Mouse (Mus musculus) yolk sac, embryonic 10.5 days (tissue): ENCODE data around the gene Kif16b.

Source experiments
- DNase-seq: peaks from one replicate; pipeline ENCODE4 v3.0.0-alpha.2; 2017; ENCODE audit warnings: low spot score

The Kif16b gene

DNA sequence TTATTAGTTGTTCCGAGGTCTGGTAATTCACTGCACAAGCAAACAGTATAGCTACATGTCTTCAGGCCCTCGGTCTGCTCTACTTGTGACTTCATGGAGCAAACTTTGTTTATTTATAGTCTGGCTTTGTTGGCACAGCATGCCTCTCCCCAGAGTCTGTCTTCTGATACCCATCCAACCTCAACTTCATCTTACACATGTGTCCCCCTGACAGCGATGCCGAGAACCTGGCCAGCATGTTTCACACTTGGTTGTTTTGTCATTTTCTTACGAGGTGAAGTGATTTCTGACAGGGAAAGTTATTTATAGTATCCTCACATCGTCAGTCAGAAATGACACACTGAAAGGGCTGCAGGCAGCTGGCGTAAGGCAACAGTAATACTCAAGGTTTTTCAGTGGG lies 249.7 kb downstream of the Kif16b start:
- DNase-seq = no peak

DNA sequence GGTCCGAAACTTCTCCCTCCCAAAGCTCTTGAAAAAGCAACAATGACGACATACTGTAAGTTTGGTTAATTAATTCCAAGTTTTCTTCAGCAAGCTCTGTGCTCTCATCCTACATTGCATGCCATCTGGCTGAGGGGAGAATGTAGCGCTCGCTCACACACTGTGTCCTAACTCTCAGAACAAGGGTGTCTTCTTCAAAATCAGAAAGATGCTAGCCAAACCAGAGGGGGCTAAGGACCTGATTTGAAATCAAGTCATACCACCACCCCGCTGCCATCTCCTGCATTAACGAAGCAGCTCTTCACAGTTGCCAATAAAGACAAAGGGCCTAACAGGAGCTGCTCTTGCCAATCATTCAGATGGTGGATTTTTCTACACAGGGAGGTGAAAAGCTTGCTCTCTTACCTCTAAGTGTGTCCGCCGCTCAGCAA lies 253.3 kb downstream of the Kif16b start:
- DNase-seq = no peak

DNA sequence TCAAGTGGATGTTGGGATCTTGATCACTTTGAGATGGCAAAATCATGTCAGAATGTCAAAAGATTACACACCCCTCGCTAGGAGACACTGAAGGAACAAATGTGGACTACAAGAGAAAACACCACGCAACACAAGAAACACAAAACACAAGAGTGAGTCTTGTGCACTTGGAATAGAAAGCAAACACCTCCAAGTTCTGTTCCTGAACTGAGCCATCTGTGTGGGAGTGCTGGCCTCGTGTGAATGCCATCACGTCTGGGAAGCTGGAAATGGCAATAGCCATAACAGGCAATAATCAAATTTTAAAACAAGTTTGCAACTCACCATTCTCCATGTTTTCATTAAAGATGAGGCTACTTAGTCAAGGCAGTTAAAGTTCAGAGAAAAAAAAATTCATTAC lies 254.5 kb downstream of the Kif16b start:
- no peak for DNase-seq

DNA sequence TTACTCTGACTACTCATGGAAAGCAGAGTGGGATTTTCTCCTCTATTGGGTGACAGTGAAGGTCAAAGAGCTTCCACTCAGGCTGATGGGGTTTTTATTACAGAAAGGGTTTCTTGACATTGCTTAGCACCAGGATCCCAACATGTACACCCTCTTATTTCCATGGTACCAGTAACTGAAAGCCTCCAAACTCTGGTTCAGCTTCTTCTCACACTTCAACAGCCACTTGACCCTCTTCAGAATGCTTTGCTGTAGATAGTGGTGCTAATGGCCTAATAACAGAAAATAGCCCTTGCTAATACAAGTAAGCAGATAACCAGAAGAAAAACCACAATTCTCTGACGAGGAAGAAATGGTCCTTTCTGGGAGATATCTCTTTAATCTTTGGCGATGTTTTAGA lies 259.6 kb downstream of the Kif16b start:
- no peak for DNase-seq

DNA sequence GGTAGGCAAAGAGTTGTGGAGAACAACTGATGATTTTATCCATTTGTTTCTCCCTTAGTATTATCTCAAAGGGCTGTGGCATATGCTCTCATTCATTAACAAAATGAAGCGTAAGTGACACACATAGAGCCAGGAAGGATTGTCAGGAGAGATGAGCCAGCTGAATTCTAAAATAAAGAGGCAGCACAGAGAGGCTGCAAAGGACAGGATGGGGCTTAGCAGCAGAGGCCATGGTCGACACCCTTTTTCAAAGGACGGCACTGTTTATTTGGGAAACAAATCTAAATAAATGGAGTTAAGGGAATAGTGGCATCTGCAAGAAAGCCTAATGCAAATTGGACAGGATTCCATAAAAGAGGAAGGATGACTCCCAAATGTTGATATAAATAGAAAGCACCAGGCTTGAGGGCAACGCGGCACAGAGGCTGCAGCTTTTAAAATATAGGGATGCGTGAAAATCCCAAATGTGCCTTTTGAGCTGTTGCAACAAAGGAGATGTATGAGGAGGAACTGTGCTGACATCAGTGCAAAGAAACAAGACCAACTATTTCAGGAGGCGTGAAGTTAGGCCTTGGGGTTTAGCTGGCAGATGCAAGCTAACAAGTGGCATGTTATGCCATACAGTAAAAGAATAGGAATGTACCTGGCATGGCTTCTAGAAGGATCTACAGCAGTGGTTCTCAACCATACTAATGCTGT lies 265.6 kb downstream of the Kif16b start:
- no peak for DNase-seq

DNA sequence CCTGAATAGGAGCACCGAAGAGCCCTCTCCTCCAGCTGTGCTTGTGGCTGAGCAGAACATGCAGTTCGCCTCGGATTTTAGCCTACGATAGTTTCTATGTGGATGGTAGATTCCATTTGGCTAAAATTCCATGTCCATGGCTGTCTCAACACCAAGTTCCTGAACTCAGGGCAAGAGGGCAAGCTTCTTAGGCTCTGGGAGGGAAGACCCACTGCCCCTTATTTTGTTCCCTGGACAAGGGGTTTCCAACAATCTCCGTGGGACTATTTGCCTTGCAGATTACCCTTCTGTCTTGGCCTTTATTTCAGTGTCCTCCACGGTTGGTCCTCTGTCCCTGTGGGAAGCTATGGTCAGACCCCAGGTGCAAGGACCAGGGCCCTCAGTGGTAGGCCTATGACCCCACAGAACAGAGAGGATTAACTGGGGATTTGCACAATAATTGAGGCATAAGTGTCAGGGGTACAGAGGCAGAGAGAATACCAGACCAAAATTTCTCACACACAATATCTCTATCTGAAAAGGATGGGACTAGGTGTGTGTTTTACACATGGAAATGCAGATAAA lies 267.3 kb downstream of the Kif16b start:
- DNase-seq = no peak

DNA sequence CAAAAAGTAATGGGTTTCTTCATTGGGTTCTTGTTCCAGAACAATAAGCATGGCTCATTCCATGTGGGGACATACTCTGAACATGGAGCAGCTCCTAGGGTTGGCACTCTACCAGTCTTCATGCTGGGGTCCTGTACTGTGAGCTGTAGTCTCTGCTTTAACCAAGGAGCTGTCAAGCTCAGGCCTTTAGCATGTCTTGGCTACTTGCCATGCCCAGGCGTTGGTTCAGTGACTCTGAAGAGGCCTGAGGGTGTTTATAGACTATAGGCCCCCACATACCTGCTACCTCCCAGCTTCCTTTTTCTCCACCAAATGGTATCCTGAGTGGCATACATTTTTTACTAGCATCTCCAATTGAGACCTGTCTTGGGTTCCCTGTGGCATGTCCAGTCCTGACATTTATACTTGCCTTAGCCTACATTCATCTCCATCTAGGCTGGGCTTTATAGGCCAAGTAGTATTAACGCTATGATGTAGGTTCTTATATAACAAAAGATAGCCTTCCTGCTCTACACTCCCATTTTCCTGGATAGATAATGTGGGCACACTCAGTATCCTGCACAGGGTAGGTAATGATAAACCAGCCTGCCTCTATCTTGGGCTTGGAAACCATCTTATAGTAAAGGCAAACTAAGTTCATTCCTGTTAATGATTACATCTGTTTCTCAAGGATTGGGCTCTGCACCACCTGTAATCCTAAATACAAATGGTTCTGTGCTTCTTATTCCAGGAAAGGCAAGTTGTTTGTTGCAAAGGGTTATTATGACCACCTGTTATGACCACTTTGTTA lies 271.6 kb downstream of the Kif16b start:
- peak; percentile 22 for DNase-seq

DNA sequence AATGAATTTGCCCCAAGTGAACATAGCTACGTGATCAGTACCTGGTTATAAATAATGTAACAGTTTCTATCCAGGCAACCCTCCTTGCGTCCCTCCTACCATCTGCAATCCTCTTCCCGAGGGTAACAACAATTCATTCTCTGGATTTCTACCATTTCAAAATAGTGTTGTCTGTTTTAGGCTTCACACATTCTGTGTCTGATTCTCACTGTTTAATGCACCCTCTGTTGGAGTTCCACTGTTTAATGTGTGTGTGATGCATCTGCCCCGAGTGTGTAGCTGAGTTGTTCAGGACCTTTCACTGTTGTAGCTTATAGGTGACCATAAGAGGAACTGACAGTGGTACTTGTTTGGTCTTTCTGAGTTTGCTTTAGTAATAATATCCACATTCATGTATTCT lies 275.6 kb downstream of the Kif16b start:
- no peak for DNase-seq

DNA sequence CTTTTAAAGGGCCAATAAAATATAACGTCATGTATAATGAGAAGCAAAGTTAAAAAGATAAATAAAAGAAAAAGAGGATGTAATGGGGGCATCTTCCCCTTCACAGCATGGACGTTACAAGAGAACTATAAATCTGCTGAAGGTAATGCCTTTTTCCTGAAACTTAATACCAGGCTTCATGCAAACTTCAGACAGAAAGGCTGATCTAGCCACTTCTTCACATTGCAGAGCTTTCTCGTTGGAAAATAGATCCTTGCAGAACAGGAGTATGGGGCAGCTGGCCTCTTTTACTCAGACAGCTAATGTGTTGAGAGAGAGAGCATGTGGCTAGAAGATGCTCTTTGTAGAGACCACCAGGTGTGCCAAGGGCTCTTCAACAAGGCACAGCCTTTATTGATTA lies 276.2 kb downstream of the Kif16b start:
- DNase-seq = no peak

DNA sequence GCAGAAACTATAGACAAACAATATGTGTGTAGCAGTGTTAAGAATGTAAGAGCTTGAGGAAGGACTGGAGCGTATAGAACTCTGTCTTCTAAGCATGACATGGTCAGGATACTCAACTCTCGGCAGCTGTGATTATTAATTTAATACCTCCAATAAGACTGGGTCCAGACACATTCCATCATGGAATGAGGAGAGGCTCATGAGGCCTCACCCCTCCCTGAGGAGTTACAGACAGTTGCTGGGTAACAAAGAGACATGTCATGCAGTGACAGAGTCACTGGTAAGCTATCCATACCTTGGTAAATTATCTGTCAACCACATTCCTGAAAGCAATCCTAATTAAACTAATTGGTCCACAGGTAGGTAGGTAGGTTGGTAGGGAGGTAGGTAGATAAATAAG lies 277.1 kb downstream of the Kif16b start:
- DNase-seq = no peak

DNA sequence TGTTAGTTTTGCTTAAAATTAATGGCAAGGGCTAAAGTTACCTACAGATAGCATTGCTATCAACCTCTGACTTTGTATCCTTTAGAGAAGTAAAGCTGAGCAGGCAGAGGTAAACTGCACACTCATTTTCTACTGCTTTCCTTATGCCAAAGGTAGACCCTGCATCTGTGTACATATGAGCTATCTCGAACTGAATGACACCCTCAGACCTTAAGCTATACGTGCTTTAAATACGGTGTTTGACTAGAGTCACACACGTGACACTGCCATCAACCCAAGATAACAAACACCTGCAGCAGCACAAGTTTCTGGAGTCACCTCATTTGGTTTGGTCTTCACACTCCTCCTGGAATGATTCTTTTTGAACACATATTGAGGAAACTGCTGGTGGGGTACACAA lies 280.2 kb downstream of the Kif16b start:
- DNase-seq = no peak

DNA sequence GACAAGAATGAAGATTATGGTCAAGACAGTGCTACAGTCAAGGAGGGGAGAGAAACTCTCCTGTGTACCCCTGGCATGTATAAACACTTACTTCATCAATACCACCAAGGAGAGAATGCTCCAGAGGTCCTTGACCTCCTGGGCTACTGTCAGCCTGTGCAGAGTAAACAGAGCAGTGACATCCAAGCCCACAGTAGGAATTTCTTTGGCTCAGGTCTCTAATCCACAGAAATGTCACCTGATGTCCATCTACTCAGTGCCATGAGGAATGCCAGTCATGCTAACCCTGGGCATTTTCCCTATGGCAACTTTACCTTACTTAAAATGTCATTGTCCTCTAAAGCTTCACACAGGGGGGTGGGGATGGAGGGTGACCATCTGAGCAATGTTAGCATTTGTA lies 281.4 kb downstream of the Kif16b start:
- DNase-seq = no peak

DNA sequence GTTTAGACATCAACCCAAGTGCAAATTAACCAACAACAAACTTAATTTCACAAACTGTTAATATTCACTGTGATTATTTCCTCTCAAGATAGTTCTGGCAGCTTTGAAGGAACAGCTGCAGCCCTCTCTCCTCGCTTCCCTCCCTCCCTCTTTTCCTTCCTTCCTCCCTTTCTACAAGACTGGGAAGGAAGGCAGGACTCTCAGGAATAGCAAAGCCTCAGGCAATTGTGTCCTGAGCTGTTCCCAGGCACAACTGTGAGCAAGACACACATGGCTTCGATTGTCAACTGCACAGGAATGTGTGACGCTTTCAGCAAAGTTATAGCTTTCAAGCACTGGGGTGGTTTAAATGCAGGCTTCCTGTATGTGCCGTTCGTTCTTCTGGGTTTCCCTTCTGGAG lies 286.8 kb downstream of the Kif16b start:
- DNase-seq = no peak

DNA sequence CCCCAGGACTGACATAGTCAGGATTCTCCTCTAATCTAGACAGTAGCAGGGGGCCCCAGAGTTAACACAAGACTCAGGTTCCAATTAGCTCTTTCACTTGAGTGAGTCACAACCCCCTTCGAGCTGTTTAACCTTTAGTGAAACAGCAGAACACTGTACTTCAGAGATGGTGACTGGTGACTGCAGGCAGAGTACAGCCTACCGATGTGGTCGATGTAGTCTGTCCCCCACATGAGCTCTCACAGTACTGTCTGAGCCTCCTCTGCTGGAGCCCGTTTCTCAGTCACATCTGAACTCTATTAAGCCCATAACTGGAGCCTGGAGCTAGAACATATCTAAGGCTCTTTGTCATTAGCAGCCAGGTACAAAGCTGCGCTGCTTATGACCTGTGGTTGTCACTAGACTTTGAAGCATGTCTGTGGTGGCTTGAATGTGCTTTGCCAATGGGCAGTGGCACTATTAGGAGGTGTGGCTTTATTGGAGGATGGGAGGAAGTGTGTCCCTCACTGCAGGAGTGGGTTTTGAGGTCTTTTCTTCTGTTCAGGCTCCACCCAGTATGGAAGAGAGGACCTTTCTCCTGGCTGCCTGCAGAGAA lies 288.9 kb downstream of the Kif16b start:
- no peak for DNase-seq

DNA sequence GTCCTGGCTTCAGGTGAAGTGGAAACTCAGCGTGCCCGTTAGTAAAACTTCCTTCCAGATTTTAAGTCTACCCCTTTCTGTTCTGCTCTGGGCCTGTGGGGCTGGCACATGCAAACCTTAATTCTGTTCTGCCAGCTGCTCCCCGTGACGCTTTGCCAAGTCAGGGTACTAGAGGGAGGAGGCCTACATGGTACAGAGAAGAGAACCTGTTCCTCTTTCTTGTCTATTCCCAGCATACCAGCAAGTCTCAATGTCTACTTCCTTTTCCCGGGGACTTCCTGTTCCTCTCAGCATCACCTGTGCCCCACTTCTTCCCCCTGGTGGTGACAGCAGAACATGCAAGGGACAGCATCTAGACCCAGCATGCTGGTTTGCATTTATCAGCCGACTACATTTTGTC lies 290.2 kb downstream of the Kif16b start:
- no peak for DNase-seq

DNA sequence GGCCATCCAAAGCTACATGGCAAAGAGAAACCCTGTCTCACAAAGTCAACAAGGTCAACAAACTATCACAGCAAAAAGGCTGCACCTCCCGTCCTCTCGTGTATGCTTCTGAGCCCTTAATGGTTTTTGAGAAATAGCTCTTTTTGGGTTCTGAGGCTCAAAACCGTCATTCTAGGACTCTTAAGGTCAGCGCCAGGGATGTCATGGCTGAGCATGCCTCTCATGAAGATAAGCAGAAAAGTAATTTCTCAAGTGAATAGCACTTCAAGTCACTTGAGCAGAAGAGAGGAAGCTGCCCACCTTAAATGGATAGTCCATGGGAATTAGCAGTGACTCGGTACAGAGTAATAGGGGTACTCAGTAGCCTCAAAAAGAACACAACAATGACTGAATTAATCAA lies 291.1 kb downstream of the Kif16b start:
- DNase-seq = no peak

DNA sequence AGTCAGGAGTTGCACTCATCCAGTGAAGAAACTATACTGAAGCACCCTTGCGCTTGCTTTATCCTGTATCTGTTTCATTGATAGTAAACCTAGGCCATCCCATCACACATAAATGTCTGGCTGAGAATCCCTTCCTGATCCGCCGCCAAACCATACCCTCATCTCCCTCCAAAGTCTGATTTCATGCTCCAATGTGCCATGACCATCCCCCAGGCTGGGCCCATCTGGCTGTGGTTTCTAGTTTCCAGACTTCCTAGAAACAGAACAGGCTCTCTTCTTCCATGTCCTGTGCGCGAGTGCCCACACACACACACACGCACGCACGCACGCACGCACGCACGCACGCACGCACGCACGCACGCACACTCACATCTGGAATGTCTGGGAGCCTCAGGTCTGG lies 292.6 kb downstream of the Kif16b start:
- DNase-seq = no peak

DNA sequence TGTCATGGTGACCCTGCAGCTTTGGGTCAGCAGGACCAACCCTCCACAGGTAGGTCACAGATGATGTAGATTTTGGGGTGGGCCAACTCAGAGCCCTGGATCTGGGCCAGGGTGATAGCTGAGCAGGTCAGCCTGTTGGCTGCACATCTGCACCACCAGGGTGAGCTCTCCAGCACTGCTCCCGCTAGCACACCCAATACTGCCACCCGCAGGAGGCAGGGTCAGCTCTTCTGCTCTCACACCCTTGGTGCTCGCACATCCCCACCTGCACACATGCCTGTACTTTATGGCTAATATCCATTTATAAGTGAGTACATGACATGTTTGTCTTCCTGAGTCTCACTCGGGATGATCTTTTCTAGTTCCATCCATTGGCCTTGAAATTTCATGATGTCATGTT lies 296.6 kb downstream of the Kif16b start:
- no peak for DNase-seq

DNA sequence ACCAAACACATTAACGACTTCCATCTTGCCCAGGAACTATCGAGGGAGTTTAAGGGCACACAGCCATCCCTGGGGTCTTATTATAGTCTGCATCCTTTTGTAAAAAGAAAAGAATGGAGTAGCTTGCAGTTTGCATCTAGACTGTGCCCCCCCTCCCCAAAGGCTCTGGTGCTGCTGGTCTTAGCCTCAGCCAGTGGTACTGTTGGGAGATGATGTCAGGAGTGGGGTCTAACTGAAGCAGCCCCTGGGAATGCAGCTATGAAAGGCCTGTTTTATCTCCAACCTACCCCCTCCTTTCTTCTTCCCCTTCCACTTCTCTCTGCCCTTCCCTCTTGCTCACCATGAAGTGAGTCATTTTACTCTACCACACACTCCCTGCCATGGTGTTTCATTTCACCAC lies 298.1 kb downstream of the Kif16b start:
- no peak for DNase-seq

DNA sequence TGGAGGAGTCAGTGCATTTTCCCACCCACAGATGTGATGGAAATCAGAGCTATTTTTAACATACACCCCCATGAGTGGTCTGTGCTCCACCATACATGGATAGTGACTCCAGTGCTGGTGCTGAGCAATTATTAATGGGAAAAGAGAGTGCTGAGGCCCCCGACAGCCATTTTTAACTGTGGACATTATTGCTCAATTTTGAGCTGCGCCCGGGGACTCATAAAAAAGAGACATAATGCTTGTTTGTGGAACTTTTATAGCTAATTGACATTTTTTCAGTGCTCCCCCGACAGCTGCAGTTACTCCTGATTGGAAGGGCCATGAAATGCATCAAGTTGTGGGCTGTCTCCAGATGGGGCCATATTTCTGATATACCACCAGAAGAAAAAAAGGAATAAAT lies 302.1 kb downstream of the Kif16b start:
- no peak for DNase-seq

DNA sequence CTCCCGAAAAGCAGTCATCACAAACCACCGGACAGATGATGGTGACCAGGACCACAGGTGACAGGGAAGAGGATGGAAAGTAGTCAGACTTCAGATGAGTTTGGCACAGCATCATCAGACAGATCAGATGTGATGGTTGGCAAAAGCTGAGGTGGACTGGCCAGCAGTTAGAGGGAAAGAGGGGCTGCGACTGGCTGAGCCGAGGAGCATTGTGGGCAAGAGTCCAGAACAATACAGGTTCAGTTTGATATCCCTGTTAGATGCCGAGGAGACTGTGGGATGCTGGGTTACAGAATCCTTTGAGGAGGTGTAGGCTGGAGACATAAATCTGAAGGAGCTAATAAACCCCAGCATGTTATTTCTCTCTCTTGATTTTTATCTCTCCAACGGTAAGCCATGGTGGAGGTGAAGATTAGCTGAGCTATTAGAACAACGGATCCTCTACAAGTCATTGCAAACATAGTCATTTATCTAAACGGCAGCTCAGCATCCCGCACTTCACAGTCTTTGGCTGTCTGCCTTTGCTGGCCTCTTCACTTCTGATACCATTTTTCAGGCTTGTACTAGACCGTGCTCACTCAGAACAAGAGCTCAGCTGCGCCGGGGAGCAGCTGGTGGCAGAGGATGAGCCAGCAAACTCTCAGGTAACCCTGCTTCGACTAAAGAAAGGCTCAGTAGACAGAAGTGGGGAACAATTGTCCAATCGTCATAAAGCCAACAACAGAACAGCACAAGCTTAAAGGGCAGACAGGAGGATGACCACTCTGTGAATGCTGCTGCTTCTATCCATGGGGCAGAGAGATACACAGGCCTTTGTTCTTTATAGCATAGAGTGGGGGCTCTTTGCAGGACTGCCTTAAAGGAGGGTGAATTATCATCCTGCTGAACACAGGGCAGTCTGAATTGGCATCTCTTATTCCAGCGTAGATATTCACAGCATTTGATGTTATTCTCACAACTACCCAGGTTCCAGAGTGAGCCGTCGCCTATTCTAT lies 304.9 kb downstream of the Kif16b start:
- no peak for DNase-seq

DNA sequence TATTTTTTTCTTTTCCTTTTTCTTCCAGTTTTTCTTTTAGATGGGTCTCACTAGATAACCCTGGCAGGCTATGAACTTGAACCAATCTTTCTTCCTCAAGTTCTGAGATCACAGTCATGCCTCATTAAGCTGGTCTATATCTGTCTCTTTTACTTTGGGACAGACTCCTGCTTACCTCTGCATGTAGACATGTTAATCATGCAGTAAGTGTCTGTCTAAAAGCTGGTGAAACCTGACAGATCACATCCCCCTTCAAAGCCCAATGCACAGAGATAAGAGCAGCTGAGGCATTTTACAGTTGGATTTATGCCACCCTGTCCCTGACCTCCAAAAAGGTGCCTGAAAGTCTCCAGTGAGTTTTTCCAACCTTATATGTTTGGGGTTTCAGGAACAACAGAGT lies 310.4 kb downstream of the Kif16b start:
- DNase-seq = no peak
